Comparison of ENCODE assay signal across 8 mouse cellular contexts in the genomic region with DNA sequence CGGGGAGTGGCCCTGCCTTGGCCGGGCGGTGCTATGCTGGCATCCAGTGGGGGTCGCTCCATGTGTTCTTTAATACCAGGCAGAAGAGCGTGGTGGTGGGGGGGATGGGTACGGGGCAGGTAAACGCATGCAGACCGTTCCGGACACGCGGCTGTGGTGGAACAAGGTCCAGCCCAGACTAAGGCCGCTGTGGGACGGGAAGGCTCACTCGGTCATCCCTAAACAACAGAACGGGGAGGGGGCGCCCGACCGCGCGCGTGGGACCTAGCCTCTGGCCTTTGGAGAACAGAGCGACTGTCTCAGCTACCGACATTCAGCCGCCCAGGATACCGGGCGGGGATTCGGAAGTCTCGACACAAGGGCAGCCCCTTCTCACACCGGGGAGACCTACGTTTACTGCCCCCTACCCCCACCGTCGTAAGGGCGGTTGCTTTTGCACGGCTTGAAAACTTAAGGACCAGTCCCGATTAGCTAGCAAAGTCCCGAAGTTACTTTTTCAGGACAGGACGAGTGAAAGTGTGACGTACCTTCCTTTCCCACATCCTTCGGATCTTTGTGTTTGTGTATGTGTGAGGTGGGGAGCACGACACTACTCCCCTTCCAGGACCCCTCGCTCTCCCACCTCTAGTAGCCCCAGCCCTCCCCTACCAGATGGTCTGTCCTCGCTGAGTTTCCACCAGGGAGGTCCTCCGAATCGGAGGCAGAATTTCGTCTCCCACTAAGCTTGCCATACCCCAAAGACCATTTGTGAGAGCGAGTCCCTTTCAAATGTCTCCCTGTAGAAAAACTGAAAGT. TPM values are rescaled to one million over a fixed set of nuclear protein-coding genes. Genes with fewer than 3 reads are reported as not detected.
A peak's percentile ranks its signal among the peaks of the same experiment; 100 is the strongest.
DNase-seq lines count a peak whose midpoint lies in the region; ATAC-seq lines count a peak whose summit lies in the region.

No protein-coding gene starts in this region.

- H3K36me3 ChIP-seq in forebrain, embryonic 12.5 days (replicated peaks), result no peaks in the 10 kb centered on the region
- peaks cover 4% of the 10 kb centered on the region; the same call in 1 of the 2 replicates for H3K36me3 ChIP-seq in midbrain, embryonic 10.5 days
- H3K36me3 ChIP-seq in stomach, embryonic 16.5 days (ENCODE audit: control insufficient read depth, insufficient read depth, low read length), result no peaks in the 10 kb centered on the region; the same call in 1 of the 2 replicates

- peaks cover 18% of the 10 kb centered on the region for H3K27me3 ChIP-seq in forebrain, embryonic 12.5 days
- peaks cover 31% of the 10 kb centered on the region for H3K27me3 ChIP-seq in midbrain, embryonic 10.5 days (ENCODE audit: low read depth, poor library complexity, severe bottlenecking)
- no peaks in the 10 kb centered on the region for H3K27me3 ChIP-seq in stomach, embryonic 16.5 days (ENCODE audit: control insufficient read depth, insufficient read depth, low read length)

- DNase-seq in layer of hippocampus, adult 11-12 months (ENCODE audit: low spot score), result peak; percentile 22
- DNase-seq in layer of hippocampus, adult 9-10 months (ENCODE audit: low spot score), result no peak
- peak; percentile 4 to 28 for DNase-seq in adrenal gland, postnatal 4 days (ENCODE audit: low spot score in 2 of 2)
- peak; percentile 63 for DNase-seq in heart, postnatal 4 days
- DNase-seq in left cerebral cortex, adult 8-10 months (ENCODE audit: low spot score in 2 of 2), result peak; percentile 13 to 14
- peak; percentile 64 for DNase-seq in midbrain, embryonic 10.5 days (ENCODE audit: low spot score)

- peak overlapping the region; percentile 66 for H3K9ac ChIP-seq in forebrain, embryonic 12.5 days
- H3K9ac ChIP-seq in stomach, embryonic 16.5 days (ENCODE audit: low read length), result peak overlapping the region; percentile 84

- 1% methylated on average over 46 of the region's 46 CpGs for WGBS in forebrain, embryonic 12.5 days
- under 1% methylated on average over 46 of the region's 46 CpGs for WGBS in midbrain, embryonic 10.5 days
- under 1% methylated on average over 46 of the region's 46 CpGs for WGBS in stomach, embryonic 16.5 days

- H3K4me2 ChIP-seq in forebrain, embryonic 12.5 days, result peak overlapping the region; percentile 97
- H3K4me2 ChIP-seq in stomach, embryonic 16.5 days (ENCODE audit: low read depth, low read length), result peak overlapping the region; percentile 96

- peak; percentile 66 for ATAC-seq in forebrain, embryonic 12.5 days (ENCODE audit: low FRiP score)
- ATAC-seq in stomach, embryonic 16.5 days (ENCODE audit: insufficient read depth, low FRiP score), result peak; percentile 39; the same call in 1 of the 2 replicates

- no peaks in the 10 kb centered on the region for H3K9me3 ChIP-seq in forebrain, embryonic 12.5 days
- H3K9me3 ChIP-seq in midbrain, embryonic 10.5 days (replicated peaks), result 0 out of 2 replicates have a peak, but pooled peaks cover 3% of the 10 kb centered on the region
- no peaks in the 10 kb centered on the region for H3K9me3 ChIP-seq in stomach, embryonic 16.5 days (replicated peaks; ENCODE audit: control insufficient read depth, low read length)

- H3K27ac ChIP-seq in forebrain, embryonic 12.5 days, result peak overlapping the region; percentile 77
- peak overlapping the region; percentile 88 for H3K27ac ChIP-seq in midbrain, embryonic 10.5 days (replicated peaks)
- H3K27ac ChIP-seq in stomach, embryonic 16.5 days (ENCODE audit: low read length), result peak overlapping the region; percentile 93

- peaks cover 25% of the 10 kb centered on the region for H3K4me1 ChIP-seq in forebrain, embryonic 12.5 days
- H3K4me1 ChIP-seq in midbrain, embryonic 10.5 days, result peaks cover 33% of the 10 kb centered on the region
- H3K4me1 ChIP-seq in stomach, embryonic 16.5 days (ENCODE audit: control insufficient read depth, insufficient read depth, low read length), result no peaks in the 10 kb centered on the region

- H3K4me3 ChIP-seq in forebrain, embryonic 12.5 days (replicated peaks), result peak overlapping the region; percentile 59
- peak overlapping the region; percentile 79 for H3K4me3 ChIP-seq in midbrain, embryonic 10.5 days
- peak overlapping the region; percentile 83 for H3K4me3 ChIP-seq in stomach, embryonic 16.5 days (replicated peaks; ENCODE audit: low read length)

RNA-seq across cellular contexts. Expression of a gene that starts 1.7 kb away (rescaled TPM):
- total RNA-seq in adrenal gland, postnatal 4 days (2021), result 10 to 100 TPM; 39.0 to 43.4 TPM
- polyA plus RNA-seq in forebrain, embryonic 12.5 days (2016; fragmentation: Nextera tagmentation; extraction: Ambion mirVana), result 31.2 and 32.4 TPM in 2 replicates
- total RNA-seq in heart, postnatal 4 days (2021), result 10 to 100 TPM; 45.6 to 47.5 TPM
- 1 to 10 TPM; 2.4 to 6.4 (median 3.8) TPM for total RNA-seq in left cerebral cortex, adult 8-10 months (2022)
- polyA plus RNA-seq in midbrain, embryonic 10.5 days (2016; fragmentation: Nextera tagmentation; extraction: Ambion mirVana), result 16.5 and 21.6 TPM in 2 replicates
- 22.6 and 25.9 TPM in 2 replicates for polyA plus RNA-seq in stomach, embryonic 16.5 days (2015; fragmentation: Nextera tagmentation; extraction: Ambion mirVana)

Comparison
In these comparisons a context has a peak if more than half of its experiments do, and no peak if none do; other contexts are left out.
1. RNA of a gene that starts 1.7 kb away (total RNA-seq): 45.6 to 47.5 TPM in heart, postnatal 4 days and 39.0 to 43.4 TPM in adrenal gland, postnatal 4 days; 2.4 to 6.4 TPM in left cerebral cortex, adult 8-10 months; every median in the first group is over 4 times any median in the second.
2. Peak in every context shown above with its lines, with median percentiles within 50 percentile points of each other: H3K27ac ChIP-seq and H3K4me3 ChIP-seq.